Mouse (Mus musculus): ENCODE measurements at regions not wholly inside any gene's neighbourhood (a gene's known extent, or its start where the extent isn't known, plus 50 kb on each side); places are given as distances from the start of the nearest gene placed in this dataset.

DNA sequence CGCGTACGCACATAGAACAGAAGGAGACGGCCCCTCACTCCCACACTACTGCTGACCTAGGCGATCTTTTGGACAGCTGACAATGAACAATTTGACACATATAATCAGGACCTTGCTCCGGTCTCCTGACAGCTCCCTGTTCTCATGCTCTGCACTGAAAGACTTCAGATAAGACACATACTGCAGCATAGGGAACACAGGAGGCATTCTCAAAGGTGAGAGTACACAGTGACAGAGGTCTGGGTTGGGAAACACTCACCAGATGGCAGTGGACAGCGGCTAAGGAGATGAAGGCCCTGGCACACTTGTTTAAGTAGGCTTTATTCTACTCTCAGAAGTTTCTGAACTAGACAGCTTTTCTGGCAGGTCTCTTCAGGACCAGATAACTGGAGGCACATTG lies 156.9 kb downstream of the Kctd12 start:
- no peak for TF ChIP-seq CTCF (IDR thresholded peaks at IDR 0.05; ENCODE audit: borderline replicate concordance, insufficient read depth, low read length)
- no peak for TF ChIP-seq POLR2A (IDR thresholded peaks at IDR 0.05; ENCODE audit: low read depth, low read length)

All from embryonic fibroblast, embryonic 13.5 days (primary cell).